Mouse (Mus musculus) large intestine, adult 2 months (tissue): ENCODE measurements around the gene Tor2a. TPM values are rescaled to one million over a fixed set of nuclear protein-coding genes. Genes with fewer than 3 reads are reported as not detected.

ENCODE experiments used
- DNase-seq: peaks from one replicate; pipeline ENCODE4 v3.0.0-alpha.2; 2012; ENCODE audit warnings: low read depth, low spot score
- WGBS: fragments of 180-500 bp; shearing (Covaris S2); methylation state at CpG from one replicate; pipeline ENCODE4 v1.1.7; 2018; 5-methylcytosine and 5-hydroxymethylcytosine counted together
- polyA plus RNA-seq: library from polyadenylated mRNA; depleted of rRNA; stranded (reverse); fragments of >200 nt; gene quantifications from 2 replicates; pipeline ENCODE4 v1.2.3, GENCODE M21; 2012; rRNA removed

Gene Tor2a
- polyA plus RNA-seq, 1 experiment, result 93.7 TPM

- DNase-seq, result no peak
- WGBS, result 70% methylated on average over 6 of the region's 6 CpGs
Observed at GRCm38 (mm10) chr2:32791297-32791696, 34.3 kb downstream of the Tor2a start.

- WGBS, result 92% methylated on average over 13 of the region's 13 CpGs
- DNase-seq, result no peak
Observed at GRCm38 (mm10) chr2:32795748-32796418, 38.8 kb downstream of the Tor2a start.

- DNase-seq, result no peak
- WGBS, result 64% methylated on average over 10 of the region's 10 CpGs
Observed at GRCm38 (mm10) chr2:32798251-32798962, 41.4 kb downstream of the Tor2a start.

- 55% methylated on average over 14 of the region's 14 CpGs for WGBS
- DNase-seq, result peak; percentile 75
Observed at GRCm38 (mm10) chr2:32808816-32809566, 52.0 kb downstream of the Tor2a start.

Other genes with a start within 250 kb of the Tor2a start
- 37.4 and 44.5 TPM in 2 replicates for gene Fam102a, start 221.9 kb upstream of the Tor2a start, polyA plus RNA-seq
- gene Dpm2, start 186.4 kb upstream of the Tor2a start, polyA plus RNA-seq, result 149 and 160 TPM in 2 replicates
- gene Pip5kl1, start 182.4 kb upstream of the Tor2a start, polyA plus RNA-seq, result 0.11 and 0.48 TPM in 2 replicates
- 0.05 TPM in 1 of 2 replicates, not detected in the other for gene 9430097D07Rik, start 181.6 kb upstream of the Tor2a start, polyA plus RNA-seq
- gene St6galnac4, start 170.1 kb upstream of the Tor2a start, polyA plus RNA-seq, result 7.7 and 8.4 TPM in 2 replicates
- 15.7 and 16.3 TPM in 2 replicates for gene St6galnac6, start 157.5 kb upstream of the Tor2a start, polyA plus RNA-seq
- 5.9 and 9.1 TPM in 2 replicates for gene Ak1, start 135.5 kb upstream of the Tor2a start, polyA plus RNA-seq
- 34.5 and 40.7 TPM in 2 replicates for gene Eng, start 110.6 kb upstream of the Tor2a start, polyA plus RNA-seq
- 31.5 TPM in 2 replicates for gene Fpgs, start 53.1 kb upstream of the Tor2a start, polyA plus RNA-seq
- 93.8 and 96.5 TPM in 2 replicates for gene Cdk9, start 44.2 kb upstream of the Tor2a start, polyA plus RNA-seq
- 8.4 and 14.2 TPM in 2 replicates for gene Sh2d3c, start 36.2 kb upstream of the Tor2a start, polyA plus RNA-seq
- 0.14 TPM in 1 of 2 replicates, not detected in the other for gene 6330409D20Rik, start 16.2 kb upstream of the Tor2a start, polyA plus RNA-seq
- 0.58 and 1.4 TPM in 2 replicates for gene Ttc16, start 18.4 kb downstream of the Tor2a start, polyA plus RNA-seq
- gene Ptrh1, start 18.6 kb downstream of the Tor2a start, polyA plus RNA-seq, result 17.4 and 30.9 TPM in 2 replicates
- gene Cfap157, start 27.2 kb downstream of the Tor2a start, polyA plus RNA-seq, result not detected in 2 replicates
- gene Stxbp1, start 90.0 kb downstream of the Tor2a start, polyA plus RNA-seq, result 9.4 and 9.7 TPM in 2 replicates
- gene Fam129b, start 118.9 kb downstream of the Tor2a start, polyA plus RNA-seq, result 28.7 and 29.1 TPM in 2 replicates
- 380 and 390 TPM in 2 replicates for gene Rpl12, start 204.3 kb downstream of the Tor2a start, polyA plus RNA-seq
- 6.3 and 10.2 TPM in 2 replicates for gene Lrsam1, start 204.4 kb downstream of the Tor2a start, polyA plus RNA-seq
- 12.4 and 14.9 TPM in 2 replicates for gene Slc2a8, start 224.8 kb downstream of the Tor2a start, polyA plus RNA-seq